Mouse (Mus musculus) limb, embryonic 12.5 days (tissue): ENCODE measurements at regions not wholly inside any gene's neighbourhood (a gene's known extent, or its start where the extent isn't known, plus 50 kb on each side); places are given as distances from the start of the nearest gene placed in this dataset.

Experiments
- ATAC-seq: fragments of 200-750 bp; cut with Nextera tagmentation; 2 replicates; pipeline ENCODE4 v1.8.0; 2017; ENCODE audit warnings: low read depth, moderate TSS enrichment; ENCODE audit not compliant: insufficient number of reproducible peaks, insufficient read depth, low FRiP score, low TSS enrichment
- H3K27ac ChIP-seq: fragments of 300-500 bp; sonication (generic); 2 replicates; pipeline ENCODE4 v1.5.1; 2016; ENCODE audit warnings: mild to moderate bottlenecking, moderate library complexity
- H3K27me3 ChIP-seq: fragments of 300-500 bp; sonication (generic); 2 replicates; pipeline ENCODE4 v1.6.1; 2016; ENCODE audit warnings: mild to moderate bottlenecking, moderate library complexity
- H3K36me3 ChIP-seq: fragments of 300-500 bp; sonication (generic); 2 replicates; pipeline ENCODE4 v1.6.1; 2016; ENCODE audit warnings: mild to moderate bottlenecking, moderate library complexity
- H3K4me1 ChIP-seq: fragments of 300-500 bp; sonication (generic); replicated peaks from 2 replicates; pipeline ENCODE4 v1.6.1; 2016
- H3K4me2 ChIP-seq: fragments of 300-500 bp; sonication (generic); 2 replicates; pipeline ENCODE4 v1.6.1; 2016; ENCODE audit warnings: mild to moderate bottlenecking, moderate library complexity
- H3K4me3 ChIP-seq: fragments of 300-500 bp; sonication (generic); replicated peaks from 2 replicates; pipeline ENCODE4 v1.5.1; 2016; ENCODE audit warnings: mild to moderate bottlenecking
- H3K9ac ChIP-seq: fragments of 300-500 bp; sonication (generic); replicated peaks from 2 replicates; pipeline ENCODE4 v1.6.1; 2016; ENCODE audit warnings: mild to moderate bottlenecking, moderate library complexity
- H3K9me3 ChIP-seq: fragments of 300-500 bp; sonication (generic); 2 replicates; pipeline ENCODE4 v1.6.1; 2016; ENCODE audit warnings: mild to moderate bottlenecking, moderate library complexity
- WGBS: fragments of 180-500 bp; shearing (Covaris S2); methylation state at CpG from one replicate; pipeline ENCODE4 v1.1.7; 2016; 5-methylcytosine and 5-hydroxymethylcytosine counted together

GRCm38 (mm10) chr16:93035626-93036025 lies 209.7 kb upstream of the Runx1 start:
- H3K9ac ChIP-seq, result no peak overlapping the region

GRCm38 (mm10) chr16:93033943-93034342 lies 208.0 kb upstream of the Runx1 start:
- no peak overlapping the region for H3K9ac ChIP-seq
- no peaks in the 10 kb centered on the region for H3K27me3 ChIP-seq
- H3K4me3 ChIP-seq, result no peak overlapping the region
- WGBS, result 65% methylated on average over 3 of the region's 3 CpGs
- no peak overlapping the region for H3K4me2 ChIP-seq
- ATAC-seq, result no peak; the same call in 1 of the 2 replicates
- H3K9me3 ChIP-seq, result no peaks in the 10 kb centered on the region
- H3K36me3 ChIP-seq, result no peaks in the 10 kb centered on the region
- H3K4me1 ChIP-seq, result 0 out of 2 replicates have a peak, but pooled peaks cover 3% of the 10 kb centered on the region
- H3K27ac ChIP-seq, result no peak overlapping the region

More at GRCm38 (mm10) chr16:93035626-93036025, 209.7 kb upstream of the Runx1 start:
- WGBS, result 90% methylated on average over 9 of the region's 9 CpGs
- H3K36me3 ChIP-seq, result no peaks in the 10 kb centered on the region
- no peaks in the 10 kb centered on the region for H3K27me3 ChIP-seq
- no peak overlapping the region for H3K27ac ChIP-seq
- no peak overlapping the region for H3K4me2 ChIP-seq
- no peak for ATAC-seq
- no peak overlapping the region for H3K4me3 ChIP-seq
- H3K4me1 ChIP-seq, result 0 out of 2 replicates have a peak, but pooled peaks cover 3% of the 10 kb centered on the region
- H3K9me3 ChIP-seq, result no peaks in the 10 kb centered on the region

GRCm38 (mm10) chr16:93031624-93032023 lies 205.7 kb upstream of the Runx1 start:
- H3K9me3 ChIP-seq, result no peaks in the 10 kb centered on the region
- H3K4me2 ChIP-seq, result no peak overlapping the region
- H3K36me3 ChIP-seq, result no peaks in the 10 kb centered on the region
- peaks cover 7% of the 10 kb centered on the region for H3K4me1 ChIP-seq
- 78% methylated on average over 5 of the region's 5 CpGs for WGBS
- no peak overlapping the region for H3K9ac ChIP-seq
- no peak for ATAC-seq
- H3K27ac ChIP-seq, result no peak overlapping the region
- no peaks in the 10 kb centered on the region; the same call in 1 of the 2 replicates for H3K27me3 ChIP-seq
- H3K4me3 ChIP-seq, result no peak overlapping the region

GRCm38 (mm10) chr16:93028640-93029039 lies 202.7 kb upstream of the Runx1 start:
- Histone ChIP-seq H3K4me3 (no peak overlapping the region), H3K9me3 (no peaks in the 10 kb centered on the region), H3K4me2 (no peak overlapping the region), H3K9ac (no peak overlapping the region), H3K4me1 (peaks cover 11% of the 10 kb centered on the region), H3K36me3 (no peaks in the 10 kb centered on the region), H3K27me3 (no peaks in the 10 kb centered on the region; the same call in 1 of the 2 replicates), H3K27ac (no peak overlapping the region)
- WGBS, result 74% methylated on average over 7 of the region's 7 CpGs
- ATAC-seq, result no peak

- no peak for ATAC-seq
- Histone ChIP-seq H3K36me3 (no peaks in the 10 kb centered on the region), H3K4me3 (no peak overlapping the region), H3K9ac (no peak overlapping the region), H3K9me3 (no peaks in the 10 kb centered on the region), H3K4me1 (peaks cover 11% of the 10 kb centered on the region), H3K27me3 (no peaks in the 10 kb centered on the region; the same call in 1 of the 2 replicates), H3K4me2 (no peak overlapping the region), H3K27ac (no peak overlapping the region)
- WGBS, result 89% methylated on average over 7 of the region's 7 CpGs
Measured at GRCm38 (mm10) chr16:93028016-93028415, 202.1 kb upstream of the Runx1 start.

GRCm38 (mm10) chr16:93026094-93026648 lies 200.2 kb upstream of the Runx1 start:
- Histone ChIP-seq H3K27me3 (peaks cover 13% of the 10 kb centered on the region), H3K36me3 (no peaks in the 10 kb centered on the region), H3K9ac (no peak overlapping the region), H3K4me3 (no peak overlapping the region), H3K9me3 (no peaks in the 10 kb centered on the region), H3K4me2 (no peak overlapping the region), H3K4me1 (peaks cover 9% of the 10 kb centered on the region), H3K27ac (no peak overlapping the region)
- WGBS, result 51% methylated on average over 11 of the region's 11 CpGs
- no peak for ATAC-seq

GRCm38 (mm10) chr16:93019800-93020555 lies 194.0 kb upstream of the Runx1 start:
- WGBS, result 71% methylated on average over 7 of the region's 7 CpGs
- Histone ChIP-seq H3K4me3 (no peak overlapping the region), H3K4me1 (peaks cover 7% of the 10 kb centered on the region; the same call in 1 of the 2 replicates), H3K9ac (no peak overlapping the region), H3K9me3 (no peaks in the 10 kb centered on the region), H3K27me3 (peaks cover 51% of the 10 kb centered on the region), H3K36me3 (no peaks in the 10 kb centered on the region), H3K27ac (no peak overlapping the region), H3K4me2 (no peak overlapping the region)
- no peak for ATAC-seq

- ATAC-seq, result no peak
- H3K4me2 ChIP-seq, result no peak overlapping the region
- 30% methylated on average over 5 of the region's 5 CpGs for WGBS
- H3K4me1 ChIP-seq, result peaks cover 10% of the 10 kb centered on the region
- H3K36me3 ChIP-seq, result no peaks in the 10 kb centered on the region
- no peak overlapping the region for H3K9ac ChIP-seq
- H3K27ac ChIP-seq, result no peak overlapping the region
- H3K9me3 ChIP-seq, result no peaks in the 10 kb centered on the region
- H3K27me3 ChIP-seq, result peaks cover 62% of the 10 kb centered on the region
- H3K4me3 ChIP-seq, result no peak overlapping the region
Measured at GRCm38 (mm10) chr16:93018766-93019165, 192.8 kb upstream of the Runx1 start.

GRCm38 (mm10) chr16:93017025-93017424 lies 191.1 kb upstream of the Runx1 start:
- 86% methylated on average over 9 of the region's 9 CpGs for WGBS
- no peaks in the 10 kb centered on the region for H3K9me3 ChIP-seq
- H3K9ac ChIP-seq, result no peak overlapping the region
- H3K36me3 ChIP-seq, result no peaks in the 10 kb centered on the region
- peaks cover 64% of the 10 kb centered on the region for H3K27me3 ChIP-seq
- H3K4me2 ChIP-seq, result no peak overlapping the region
- peaks cover 14% of the 10 kb centered on the region for H3K4me1 ChIP-seq
- no peak for ATAC-seq
- no peak overlapping the region for H3K27ac ChIP-seq
- H3K4me3 ChIP-seq, result no peak overlapping the region

- ATAC-seq, result no peak
- peaks cover 10% of the 10 kb centered on the region for H3K4me1 ChIP-seq
- no peaks in the 10 kb centered on the region for H3K9me3 ChIP-seq
- H3K9ac ChIP-seq, result no peak overlapping the region
- peaks cover 57% of the 10 kb centered on the region for H3K27me3 ChIP-seq
- H3K4me2 ChIP-seq, result no peak overlapping the region
- H3K27ac ChIP-seq, result no peak overlapping the region
- 68% methylated on average over 6 of the region's 6 CpGs for WGBS
- H3K36me3 ChIP-seq, result no peaks in the 10 kb centered on the region
- H3K4me3 ChIP-seq, result no peak overlapping the region
Measured at GRCm38 (mm10) chr16:93015636-93016035, 189.7 kb upstream of the Runx1 start.

- Histone ChIP-seq H3K4me2 (no peak overlapping the region), H3K36me3 (no peaks in the 10 kb centered on the region), H3K4me3 (no peak overlapping the region), H3K9ac (no peak overlapping the region), H3K27ac (no peak overlapping the region), H3K4me1 (peaks cover 10% of the 10 kb centered on the region), H3K27me3 (peaks cover 52% of the 10 kb centered on the region), H3K9me3 (no peaks in the 10 kb centered on the region)
- no peak for ATAC-seq
- WGBS, result 90% methylated on average over 9 of the region's 9 CpGs
Measured at GRCm38 (mm10) chr16:93014991-93015390, 189.0 kb upstream of the Runx1 start.
